Mouse (Mus musculus): Measurements from ENCODE around the gene Defb43.
A peak's percentile ranks its signal among the peaks of the same experiment; 100 is the strongest.

Gene Defb43

GRCm38 (mm10) chr14:63011471-63011870, at the start of gene Defb43:
Gene Defb43, plus strand, starts transcription at chr14:63011771.
- DNase-seq (ENCODE audit: low spot score in 2 of 2) = no peak

DNA sequence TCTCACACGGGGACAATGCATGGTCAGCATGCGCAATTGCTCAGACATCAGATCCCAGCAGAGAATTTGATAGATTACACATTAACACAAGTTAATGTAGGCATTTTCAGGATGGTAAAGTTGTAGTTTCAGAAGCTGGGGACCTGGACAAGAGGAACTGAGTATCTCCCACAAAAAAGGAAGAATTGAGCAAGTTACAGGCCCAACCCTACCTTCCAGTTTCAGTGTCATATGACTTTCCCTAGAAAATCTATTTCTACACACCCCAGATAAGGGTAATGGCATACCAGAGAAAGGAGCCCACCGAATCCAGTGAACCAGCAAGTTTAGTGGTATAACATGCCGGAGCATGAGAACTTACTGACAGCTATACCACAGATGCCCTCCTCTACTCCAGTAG, 47.9 kb upstream of the Defb43 start:
- no peak for DNase-seq (ENCODE audit: low spot score in 2 of 2)

DNA sequence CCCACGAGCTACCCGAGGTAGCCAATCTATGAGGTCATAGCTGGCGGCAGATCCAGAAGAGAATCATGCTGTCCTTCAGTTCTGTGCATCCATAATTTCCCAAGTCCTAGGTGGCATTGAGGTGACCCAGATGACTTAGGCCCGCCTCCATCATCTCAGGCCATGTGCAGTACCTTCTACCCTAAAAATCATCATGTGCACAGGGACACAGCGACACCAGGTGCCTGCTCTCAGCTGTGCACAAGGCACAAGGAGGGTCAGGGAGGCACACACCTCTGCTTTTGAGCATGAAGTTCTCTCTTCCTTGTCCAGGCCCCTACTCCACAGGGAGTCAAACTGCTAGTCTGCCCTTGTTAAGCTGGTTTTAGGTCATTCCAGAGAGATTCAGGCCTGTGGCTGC, 46.2 kb upstream of the Defb43 start:
- DNase-seq (ENCODE audit: low spot score in 2 of 2) = no peak

GRCm38 (mm10) chr14:62965811-62966520, 45.6 kb upstream of the Defb43 start:
- DNase-seq (ENCODE audit: low spot score in 2 of 2) = no peak

DNA sequence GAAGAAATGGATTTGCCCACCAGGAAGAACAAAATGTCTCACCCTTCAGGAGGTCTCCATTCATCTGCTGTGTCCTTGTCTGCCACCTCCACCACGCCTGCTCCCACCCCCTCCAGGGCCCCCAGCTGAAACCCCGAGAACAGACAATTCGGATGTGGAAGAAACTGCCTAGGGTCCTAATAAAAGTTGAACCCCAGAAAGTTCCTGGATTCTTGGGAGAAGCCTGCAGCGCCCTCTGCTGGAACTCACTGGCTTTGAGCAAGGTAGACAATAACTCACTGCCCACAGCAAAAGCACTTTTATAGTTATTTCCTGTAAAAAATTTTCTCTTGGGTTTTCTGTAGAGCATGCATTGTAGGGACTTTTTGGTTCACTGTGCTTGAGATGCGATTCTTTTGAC, 36.5 kb upstream of the Defb43 start:
- peak in 1 of 2 experiments; percentile 66 for DNase-seq (ENCODE audit: low spot score in 2 of 2)

GRCm38 (mm10) chr14:62979815-62980214, 31.8 kb upstream of the Defb43 start:
- no peak for DNase-seq (ENCODE audit: low spot score in 2 of 2)

GRCm38 (mm10) chr14:62984410-62984809, 27.2 kb upstream of the Defb43 start, which contains the start of gene Defb48:
Gene Defb48, minus strand, starts transcription at chr14:62984510.
- no peak for DNase-seq (ENCODE audit: low spot score in 2 of 2)

- DNase-seq (ENCODE audit: low spot score in 2 of 2) = no peak
These were observed 20.3 kb upstream of the Defb43 start for GRCm38 (mm10) chr14:62991271-62991670.

DNA sequence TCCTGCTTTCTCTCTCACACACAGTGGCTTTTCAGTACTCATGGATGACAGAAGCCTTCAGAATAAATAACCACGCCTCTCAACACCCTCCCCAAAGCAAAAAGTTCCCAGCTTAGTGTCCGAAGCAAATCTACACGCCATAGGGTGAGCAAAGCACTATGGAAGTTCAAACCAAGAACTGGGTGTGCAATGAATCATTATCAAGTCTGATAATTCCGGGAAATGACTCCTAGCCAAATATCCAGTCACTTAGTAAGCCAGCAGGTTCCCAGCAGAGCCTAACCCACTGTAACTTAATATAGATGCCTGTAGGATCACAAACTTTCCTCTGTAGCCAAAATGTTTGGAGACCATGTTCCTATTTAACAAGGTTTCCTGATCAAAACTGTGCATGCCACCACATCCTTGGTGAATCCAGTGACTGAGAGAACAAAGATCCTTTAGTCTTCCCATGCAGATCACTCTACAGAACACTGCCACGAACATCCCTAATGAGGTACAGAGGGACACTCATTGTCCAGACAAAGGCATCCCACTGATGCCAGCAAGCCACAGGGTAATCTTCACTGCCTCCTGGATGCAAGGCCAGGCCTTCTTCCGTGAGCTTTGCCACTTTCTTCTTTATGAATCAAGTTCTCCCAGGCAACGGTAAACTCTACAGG, 19.6 kb upstream of the Defb43 start:
- DNase-seq (ENCODE audit: low spot score in 2 of 2) = no peak

GRCm38 (mm10) chr14:62997777-62998176, 13.8 kb upstream of the Defb43 start, which contains the start of gene Defb47:
Gene Defb47, plus strand, starts transcription at chr14:62998077.
- no peak for DNase-seq (ENCODE audit: low spot score in 2 of 2)

GRCm38 (mm10) chr14:62998977-62999376, 12.6 kb upstream of the Defb43 start:
- no peak for DNase-seq (ENCODE audit: low spot score in 2 of 2)

- DNase-seq (ENCODE audit: low spot score in 2 of 2) = no peak
These were observed 9.0 kb upstream of the Defb43 start for GRCm38 (mm10) chr14:63002588-63002987.

DNA sequence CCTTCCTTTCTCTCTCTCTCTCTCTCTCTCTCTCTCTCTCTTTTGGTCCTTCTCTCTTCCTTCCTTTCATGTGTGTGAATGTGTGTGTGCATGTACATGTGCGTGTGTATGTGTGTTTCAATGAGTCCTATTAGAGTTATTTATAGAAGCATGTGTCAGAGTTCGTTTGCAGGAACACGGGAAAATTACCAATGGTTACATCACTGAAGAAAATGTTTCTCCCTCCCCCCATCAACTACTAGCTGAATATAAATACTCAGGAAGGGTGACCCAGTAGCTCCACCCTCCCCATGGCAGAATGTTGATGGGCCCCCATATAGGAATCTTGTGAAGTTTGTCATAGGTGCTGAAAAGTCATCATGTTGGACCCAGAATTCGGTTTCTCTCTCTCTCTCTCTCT, 1.5 kb downstream of the Defb43 start:
- DNase-seq (ENCODE audit: low spot score in 2 of 2) = no peak

- DNase-seq (ENCODE audit: low spot score in 2 of 2) = no peak
These were observed 3.1 kb downstream of the Defb43 start for GRCm38 (mm10) chr14:63014667-63015066.

DNA sequence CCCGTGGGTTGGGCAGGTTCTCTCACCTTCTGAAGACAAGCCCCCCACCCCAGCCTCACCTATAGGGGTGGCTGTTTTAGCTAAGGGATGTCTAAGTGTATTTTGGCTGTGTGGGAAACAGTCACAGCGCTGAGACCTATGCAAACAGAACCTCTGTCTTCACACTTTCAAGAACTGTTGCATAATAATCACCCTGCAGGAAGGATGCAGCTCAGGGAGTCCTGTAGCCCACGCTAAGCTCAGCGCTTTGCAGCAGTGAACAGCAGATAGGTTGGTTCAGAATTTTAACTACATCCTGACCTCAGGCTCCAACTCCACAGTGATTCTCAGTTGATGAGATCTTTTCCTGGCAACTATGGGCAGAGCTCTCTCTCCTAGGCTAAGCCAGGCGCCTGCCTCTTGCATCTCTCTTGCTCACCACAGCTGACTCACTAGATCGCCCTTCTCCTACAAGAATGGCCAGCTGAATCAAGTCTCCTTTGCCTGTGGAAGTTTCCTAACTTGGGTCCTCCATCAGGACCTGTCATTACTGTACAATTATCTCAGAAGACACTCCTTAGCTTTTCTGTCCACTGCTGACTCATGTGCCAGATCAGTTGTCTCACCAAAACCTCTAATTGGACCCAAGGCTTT, 9.1 kb downstream of the Defb43 start:
- DNase-seq (ENCODE audit: low spot score in 2 of 2) = peak in 1 of 2 experiments; percentile 11

DNA sequence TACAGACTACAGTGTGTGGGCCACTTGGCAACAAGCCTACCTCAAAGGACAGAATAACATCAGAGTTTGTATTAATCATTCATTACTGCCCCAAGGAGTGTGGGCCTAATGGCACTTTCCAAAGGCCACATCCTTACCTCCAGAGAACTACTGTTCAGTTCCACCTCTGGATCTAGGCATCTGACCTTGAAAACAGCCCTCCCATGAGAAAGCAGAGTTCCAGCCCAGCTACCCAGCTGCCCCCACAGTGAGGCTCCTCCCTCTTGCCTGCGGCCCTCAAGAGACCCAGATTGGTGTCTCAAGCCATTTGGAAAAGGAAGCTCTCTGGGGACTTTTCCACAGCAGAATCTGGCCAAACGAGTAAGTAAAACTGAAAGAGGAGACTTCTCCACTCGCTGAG, 35.1 kb downstream of the Defb43 start, which contains the start of gene Defb42:
TSS of gene Defb42 (plus strand) at position 301 of the 400 bp plus-strand sequence.
- no peak for DNase-seq (ENCODE audit: low spot score in 2 of 2)

DNA sequence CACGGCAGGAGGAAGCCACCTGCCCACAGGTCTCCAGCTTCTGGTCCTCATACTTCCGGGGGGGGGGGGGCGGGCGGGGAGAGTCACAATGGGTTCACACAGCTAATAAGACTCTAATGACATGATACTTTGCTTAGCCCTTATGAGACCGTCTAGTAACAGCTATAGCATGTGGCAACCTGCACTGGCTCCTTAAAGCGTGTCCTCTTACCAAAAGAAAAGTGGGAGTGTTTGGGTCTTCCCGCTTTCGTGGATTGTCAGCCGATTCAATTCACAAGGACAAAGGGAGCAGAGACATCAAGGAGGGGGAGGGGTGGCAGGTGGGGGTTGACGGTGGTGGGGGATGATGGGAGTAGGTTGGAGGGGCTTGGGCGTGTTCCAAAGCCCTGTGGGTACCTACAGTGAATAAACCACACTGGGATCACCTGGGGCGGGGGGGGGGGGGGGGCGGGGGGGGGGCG, 38.4 kb downstream of the Defb43 start, which contains the start of gene Defb30:
TSS of gene Defb30 (minus strand) at position 51 of the 461 bp plus-strand sequence.
- no peak for DNase-seq (ENCODE audit: low spot score in 2 of 2)

GRCm38 (mm10) chr14:63050769-63051168, 39.2 kb downstream of the Defb43 start:
- DNase-seq (ENCODE audit: low spot score in 2 of 2) = peak in 1 of 2 experiments; percentile 28

GRCm38 (mm10) chr14:63054729-63055128, 43.2 kb downstream of the Defb43 start:
- DNase-seq (ENCODE audit: low spot score in 2 of 2) = no peak

DNA sequence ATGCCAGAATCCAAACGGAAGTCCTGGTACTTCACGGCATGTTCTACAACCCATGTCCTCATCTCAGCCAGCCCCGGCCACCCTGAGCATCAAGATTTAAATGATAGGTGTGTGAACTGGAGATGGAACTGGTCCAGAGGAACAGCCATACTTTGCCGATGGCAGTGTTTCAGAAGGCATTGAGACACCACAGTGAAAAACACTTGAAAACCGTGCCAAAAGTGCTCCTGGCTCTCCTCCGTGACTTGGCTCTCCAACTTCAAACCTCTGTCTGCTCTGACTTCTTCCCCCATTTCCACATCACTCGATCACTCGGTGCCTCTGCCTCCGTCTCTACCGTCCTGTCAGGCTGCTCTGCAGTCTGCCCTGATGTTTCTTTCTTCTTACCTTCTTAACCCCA, 48.8 kb downstream of the Defb43 start:
- no peak for DNase-seq (ENCODE audit: low spot score in 2 of 2)

DNA sequence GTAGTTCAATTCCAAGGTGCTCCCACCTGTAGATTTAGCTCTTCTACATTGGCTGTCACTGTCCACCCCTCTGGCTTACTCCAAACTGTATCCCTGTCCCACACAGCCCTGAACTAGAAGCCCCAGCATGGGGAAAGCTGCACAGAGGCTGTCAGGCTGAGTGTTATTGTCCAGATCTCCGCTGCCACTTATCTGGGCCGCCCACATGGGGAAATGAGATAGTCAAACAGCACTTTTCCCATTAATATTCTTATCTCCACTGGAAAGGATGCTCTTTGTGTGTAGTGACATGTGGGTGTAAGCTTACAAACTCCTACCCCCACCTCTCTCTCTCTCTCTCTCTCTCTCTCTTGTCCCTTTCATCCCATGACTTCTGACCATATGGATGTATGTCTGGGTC, 50.6 kb downstream of the Defb43 start:
- DNase-seq (ENCODE audit: low spot score in 2 of 2) = no peak

DNA sequence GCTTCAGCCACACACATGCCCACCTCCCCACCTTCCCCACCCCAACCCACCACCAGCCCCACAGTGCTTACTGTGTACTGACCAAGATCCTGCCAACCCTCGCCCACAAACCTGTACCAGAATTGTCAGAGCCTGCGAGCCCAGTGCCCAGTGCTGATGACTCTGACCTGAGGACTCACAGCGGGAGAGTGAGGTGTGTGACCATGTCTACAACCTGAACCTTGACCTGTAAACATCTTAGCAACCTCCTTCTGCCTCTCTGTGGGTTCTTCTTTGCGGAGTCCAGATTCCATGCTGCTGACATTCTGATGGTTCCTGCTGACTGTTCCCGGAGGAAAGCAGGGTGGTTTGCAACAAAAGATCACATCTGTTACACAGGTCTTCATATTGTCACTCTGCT, 53.8 kb downstream of the Defb43 start:
- no peak for DNase-seq (ENCODE audit: low spot score in 2 of 2)

All from frontal cortex, postnatal 14 days (tissue).